Mouse (Mus musculus): ENCODE measurements around the gene Dtnb.

DNA sequence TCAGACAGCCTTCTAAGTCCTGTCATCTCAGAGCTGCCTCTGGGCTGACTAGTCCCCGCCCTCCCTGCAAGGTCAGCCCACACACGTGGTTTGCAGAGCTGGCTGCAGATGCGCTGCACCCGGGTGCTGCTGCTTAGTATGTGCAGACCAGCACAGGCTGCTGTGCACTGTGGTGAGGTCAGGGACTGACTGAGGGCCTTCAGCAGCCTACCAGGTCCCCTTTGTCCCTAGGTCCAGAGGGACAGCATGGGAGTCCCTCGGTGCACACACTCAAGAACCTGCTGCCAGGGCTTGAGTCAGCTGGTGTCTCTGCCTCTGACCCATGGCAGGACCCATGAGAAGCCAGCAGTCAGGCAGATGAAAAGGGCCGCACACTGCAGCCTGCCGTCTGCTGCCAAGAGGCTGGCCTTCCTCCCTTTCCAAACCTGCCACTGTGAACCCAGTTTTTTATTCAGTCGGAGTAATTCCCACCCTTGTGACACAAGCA is 208.3 kb downstream of the Dtnb start:
- TF ChIP-seq CTCF (IDR thresholded peaks at IDR 0.05) (no peak), EP300 (IDR thresholded peaks at IDR 0.05) (no peak)

Measured in lung, postnatal 0 days (tissue).